In genomic region chr15:7116216-7116615, GRCm38 (mm10) we compare ENCODE assay signal across 26 mouse cellular contexts.
"Had no signal": no experiment of that assay in that cellular context is flagged by ENCODE, and none has a peak within 500 bp of the region (broad histone marks: within the 10 kb centered on the region; RNA-seq: fewer than 3 reads in every experiment).

No protein-coding gene starts in this region.

- H3K9ac ChIP-seq: heart, embryonic 13.5 days; heart, embryonic 15.5 days; hindbrain, embryonic 13.5 days; intestine, embryonic 15.5 days; kidney, embryonic 15.5 days; limb, embryonic 13.5 days; limb, embryonic 15.5 days; liver, embryonic 12.5 days; liver, embryonic 14.5 days had no signal

- ATAC-seq: hindbrain, embryonic 16.5 days; inflammation-experienced regulatory T-cells, adult 6 months; intestine, embryonic 15.5 days; liver, embryonic 12.5 days had no signal

- H3K4me3 ChIP-seq: heart, adult 2 months; heart, embryonic 13.5 days; heart, embryonic 15.5 days; hindbrain, embryonic 13.5 days; intestine, embryonic 15.5 days; kidney, embryonic 15.5 days; limb, embryonic 13.5 days; limb, embryonic 15.5 days; liver, embryonic 12.5 days had no signal

- H3K4me2 ChIP-seq: heart, embryonic 11.5 days; heart, embryonic 13.5 days; heart, embryonic 15.5 days; hindbrain, embryonic 13.5 days; intestine, embryonic 15.5 days; kidney, embryonic 15.5 days; limb, embryonic 13.5 days; limb, embryonic 15.5 days; liver, embryonic 12.5 days had no signal

- H3K9me3 ChIP-seq: heart, embryonic 13.5 days; heart, embryonic 15.5 days; hindbrain, embryonic 13.5 days; intestine, embryonic 15.5 days; kidney, embryonic 15.5 days; limb, embryonic 13.5 days; limb, embryonic 15.5 days; liver, embryonic 12.5 days had no signal

- H3K36me3 ChIP-seq: heart, embryonic 13.5 days; heart, embryonic 15.5 days; hindbrain, embryonic 13.5 days; intestine, embryonic 15.5 days; kidney, embryonic 15.5 days; limb, embryonic 13.5 days; limb, embryonic 15.5 days; liver, embryonic 12.5 days had no signal

- H3K4me1 ChIP-seq: heart, embryonic 15.5 days; hindbrain, embryonic 13.5 days; intestine, embryonic 15.5 days; limb, embryonic 13.5 days; liver, embryonic 12.5 days had no signal

- DNase-seq: gastrocnemius, postnatal 14 days; gastrocnemius, postnatal 36 days; heart, adult 2 months; heart, postnatal 14 days; heart, postnatal 36 days; kidney, adult 11 months; kidney, adult 2 months; kidney, adult 9 months; kidney, postnatal 14 days; kidney, postnatal 36 days; layer of hippocampus, postnatal 36 days; left cerebral cortex, postnatal 4 days; lung, adult 18-20 months had no signal

- H3K27me3 ChIP-seq: heart, embryonic 13.5 days; heart, embryonic 15.5 days; hindbrain, embryonic 13.5 days; intestine, embryonic 15.5 days; kidney, embryonic 15.5 days; limb, embryonic 13.5 days; limb, embryonic 15.5 days had no signal

- H3K27ac ChIP-seq: heart, adult 2 months; heart, embryonic 13.5 days; heart, embryonic 15.5 days; hindbrain, embryonic 13.5 days; intestine, embryonic 15.5 days; kidney, embryonic 15.5 days; kidney, postnatal 0 days; limb, embryonic 13.5 days; limb, embryonic 15.5 days; liver, embryonic 12.5 days; liver, embryonic 14.5 days had no signal
